Mouse (Mus musculus): ENCODE data around the gene Adgre5. TPM values are rescaled to one million over a fixed set of nuclear protein-coding genes. Genes with fewer than 3 reads are reported as not detected.

Gene Adgre5
- polyA plus RNA-seq, 1 experiment, result 114 TPM

DNA sequence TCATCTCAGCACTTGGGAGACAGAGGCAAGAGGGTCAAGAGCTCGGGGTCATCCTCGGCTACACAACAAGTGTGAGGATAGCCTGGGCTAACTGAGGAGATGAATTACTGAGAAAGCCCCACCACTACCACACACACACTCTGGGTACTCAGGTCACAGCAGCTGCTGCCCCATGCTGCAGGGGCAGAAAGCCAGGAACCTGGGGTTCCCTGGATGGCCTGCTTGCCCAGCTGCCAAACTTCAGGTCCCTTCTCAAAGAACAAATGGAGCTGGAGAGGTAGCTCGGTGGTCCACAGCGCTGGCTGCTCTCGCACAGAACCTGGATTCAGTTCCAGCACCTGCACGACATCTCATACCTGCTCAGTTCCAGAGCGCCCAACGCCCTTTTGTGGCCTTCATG is 23.0 kb upstream of the Adgre5 start:
- H3K4me3 ChIP-seq (ENCODE audit: insufficient read depth, poor library complexity, severe bottlenecking), result no peak overlapping the region
- no peak for TF ChIP-seq USF1 (IDR thresholded peaks at IDR 0.05; ENCODE audit: low read depth)
- H3ac ChIP-seq (ENCODE audit: control insufficient read depth, insufficient read length, low read depth), result no peak overlapping the region
- no peaks in the 10 kb centered on the region for H3K79me3 ChIP-seq (ENCODE audit: low read depth)
- H3K79me2 ChIP-seq (ENCODE audit: control insufficient read depth, insufficient read depth), result no peaks in the 10 kb centered on the region
- no peaks in the 10 kb centered on the region for H3K36me3 ChIP-seq (ENCODE audit: control insufficient read depth, insufficient read depth)
- peaks cover 5% of the 10 kb centered on the region for H3K27me3 ChIP-seq (ENCODE audit: control insufficient read depth, insufficient read depth, insufficient read length)

DNA sequence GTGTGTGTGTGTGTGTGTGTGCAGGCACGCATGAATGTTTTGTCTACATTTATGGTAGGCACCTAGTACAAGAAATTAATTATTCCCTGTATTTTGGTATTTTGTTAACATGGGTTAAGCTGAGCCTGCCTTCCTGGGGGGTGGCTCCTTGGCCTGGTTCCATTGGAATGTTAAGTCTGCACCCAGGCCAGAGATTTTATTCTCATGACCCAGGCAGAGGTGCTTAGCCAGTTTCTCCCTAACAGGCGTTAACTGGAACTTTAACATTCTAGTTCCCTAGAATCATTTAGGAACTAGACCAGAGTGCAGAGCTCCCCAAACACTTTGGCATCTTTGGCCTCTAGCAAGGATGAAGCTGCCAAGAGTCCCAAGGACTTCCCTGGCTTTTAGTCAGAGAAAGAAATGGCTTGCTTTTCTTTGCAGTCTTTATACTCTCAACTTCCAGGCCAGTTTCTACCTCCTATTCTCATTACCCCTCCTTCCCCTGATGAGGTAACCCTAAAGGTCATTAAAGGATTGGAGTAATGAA is 18.2 kb upstream of the Adgre5 start:
- no peaks in the 10 kb centered on the region for H3K79me2 ChIP-seq (ENCODE audit: control insufficient read depth, insufficient read depth)
- H3ac ChIP-seq (ENCODE audit: control insufficient read depth, insufficient read length, low read depth), result no peak overlapping the region
- peaks cover 5% of the 10 kb centered on the region for H3K27me3 ChIP-seq (ENCODE audit: control insufficient read depth, insufficient read depth, insufficient read length)
- H3K4me3 ChIP-seq (ENCODE audit: insufficient read depth, poor library complexity, severe bottlenecking), result no peak overlapping the region
- no peaks in the 10 kb centered on the region for H3K36me3 ChIP-seq (ENCODE audit: control insufficient read depth, insufficient read depth)
- TF ChIP-seq CTCF (IDR thresholded peaks at IDR 0.05; ENCODE audit: control insufficient read depth, insufficient read depth, insufficient read length) (no peak), CEBPB (IDR thresholded peaks at IDR 0.05; ENCODE audit: low read depth) (no peak), MYOD1 (IDR thresholded peaks at IDR 0.05; ENCODE audit: control insufficient read depth, insufficient read length, low read depth) (no peak), FOSL1 (IDR thresholded peaks at IDR 0.05; ENCODE audit: insufficient read depth, low read length, poor library complexity, severe bottlenecking) (no peak), MYOG (IDR thresholded peaks at IDR 0.05; ENCODE audit: control insufficient read depth, extremely low read depth, insufficient read length) (no peak), MAX (IDR thresholded peaks at IDR 0.05) (no peak), USF1 (IDR thresholded peaks at IDR 0.05; ENCODE audit: low read depth) (no peak)
- no peaks in the 10 kb centered on the region for H3K79me3 ChIP-seq (ENCODE audit: low read depth)

DNA sequence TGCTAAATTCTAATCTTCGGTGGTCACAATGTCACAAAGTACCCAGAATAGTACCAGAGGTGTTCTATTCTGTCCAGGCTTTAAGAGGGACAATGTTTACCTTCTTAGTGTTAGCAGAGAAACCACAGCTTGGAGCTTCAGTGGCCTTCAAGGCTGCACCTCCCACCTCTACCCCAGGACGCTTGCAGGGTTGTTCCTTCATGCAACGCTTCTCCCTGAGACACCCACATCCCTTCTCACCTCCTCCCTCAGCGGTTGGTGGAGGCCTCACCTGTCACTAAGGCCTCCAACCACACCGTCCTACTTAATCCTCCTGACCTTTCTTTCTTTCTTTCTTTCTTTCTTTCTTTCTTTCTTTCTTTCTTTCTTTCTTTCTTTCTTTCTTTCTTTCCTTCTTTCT is 17.2 kb upstream of the Adgre5 start:
- Histone ChIP-seq H3K27me3 (ENCODE audit: control insufficient read depth, insufficient read depth, insufficient read length) (peaks cover 5% of the 10 kb centered on the region), H3K79me3 (ENCODE audit: low read depth) (no peaks in the 10 kb centered on the region), H3ac (ENCODE audit: control insufficient read depth, insufficient read length, low read depth) (no peak overlapping the region), H3K36me3 (ENCODE audit: control insufficient read depth, insufficient read depth) (no peaks in the 10 kb centered on the region), H3K79me2 (ENCODE audit: control insufficient read depth, insufficient read depth) (no peaks in the 10 kb centered on the region), H3K4me3 (ENCODE audit: insufficient read depth, poor library complexity, severe bottlenecking) (no peak overlapping the region)
- TF ChIP-seq USF1 (IDR thresholded peaks at IDR 0.05; ENCODE audit: low read depth) (no peak), MYOG (IDR thresholded peaks at IDR 0.05; ENCODE audit: control insufficient read depth, extremely low read depth, insufficient read length) (no peak), CTCF (IDR thresholded peaks at IDR 0.05; ENCODE audit: control insufficient read depth, insufficient read depth, insufficient read length) (no peak), MAX (IDR thresholded peaks at IDR 0.05) (no peak), MYOD1 (IDR thresholded peaks at IDR 0.05; ENCODE audit: control insufficient read depth, insufficient read length, low read depth) (no peak), CEBPB (IDR thresholded peaks at IDR 0.05; ENCODE audit: low read depth) (no peak), FOSL1 (IDR thresholded peaks at IDR 0.05; ENCODE audit: insufficient read depth, low read length, poor library complexity, severe bottlenecking) (no peak)

DNA sequence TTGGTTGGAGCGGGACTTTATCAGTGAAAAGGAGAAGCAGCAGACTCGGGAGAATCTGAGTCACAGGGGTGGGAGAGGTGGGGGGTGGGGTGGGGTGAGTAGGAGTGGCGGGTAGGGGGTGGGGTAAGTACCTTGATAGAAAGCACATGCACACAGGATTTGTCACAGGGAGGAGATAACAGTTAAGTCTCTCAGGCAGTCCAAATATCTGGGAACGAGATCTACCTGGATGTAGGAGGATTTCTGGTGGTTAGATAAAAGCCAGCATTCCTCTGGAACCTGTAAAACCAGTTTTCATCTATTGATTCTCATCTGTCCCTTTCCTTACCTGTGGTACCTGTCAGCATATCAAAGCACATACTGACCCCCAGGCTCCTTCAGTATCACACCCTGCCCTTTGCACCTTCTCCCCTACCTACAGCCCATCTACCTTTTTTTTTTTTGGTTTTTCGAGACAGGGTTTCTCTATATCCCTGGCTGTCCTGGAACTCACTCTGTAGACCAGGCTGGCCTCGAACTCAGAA is 16.0 kb upstream of the Adgre5 start:
- Histone ChIP-seq H3ac (ENCODE audit: control insufficient read depth, insufficient read length, low read depth) (no peak overlapping the region), H3K79me3 (ENCODE audit: low read depth) (no peaks in the 10 kb centered on the region)
- TF ChIP-seq MYOG (IDR thresholded peaks at IDR 0.05; ENCODE audit: control insufficient read depth, extremely low read depth, insufficient read length) (no peak), USF1 (IDR thresholded peaks at IDR 0.05; ENCODE audit: low read depth) (no peak), MAX (IDR thresholded peaks at IDR 0.05) (no peak), CEBPB (IDR thresholded peaks at IDR 0.05; ENCODE audit: low read depth) (no peak), MYOD1 (IDR thresholded peaks at IDR 0.05; ENCODE audit: control insufficient read depth, insufficient read length, low read depth) (no peak), CTCF (IDR thresholded peaks at IDR 0.05; ENCODE audit: control insufficient read depth, insufficient read depth, insufficient read length) (no peak), FOSL1 (IDR thresholded peaks at IDR 0.05; ENCODE audit: insufficient read depth, low read length, poor library complexity, severe bottlenecking) (no peak)

DNA sequence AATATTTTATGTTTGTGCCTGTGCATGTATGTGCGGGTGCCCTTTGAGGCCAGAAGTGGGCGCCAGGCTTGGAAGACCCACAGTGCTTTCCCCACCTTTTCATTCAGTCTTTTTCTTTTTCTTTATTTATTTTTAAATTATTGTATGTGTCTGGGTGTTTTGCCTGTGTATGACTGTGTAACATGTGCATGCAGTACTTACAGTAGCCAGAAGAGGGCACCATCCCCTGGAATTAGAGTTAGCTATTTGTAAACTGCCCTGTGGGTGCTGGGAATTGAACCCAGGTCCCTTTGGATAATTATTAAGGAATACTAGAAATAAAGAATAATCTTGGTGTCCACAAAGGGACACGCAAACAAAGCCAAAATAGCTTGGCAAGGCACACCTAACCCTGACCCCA is 15.1 kb upstream of the Adgre5 start:
- H3K36me3 ChIP-seq (ENCODE audit: control insufficient read depth, insufficient read depth), result no peaks in the 10 kb centered on the region

More for the DNA sequence above, 16.0 kb upstream of the Adgre5 start:
- Histone ChIP-seq H3K36me3 (ENCODE audit: control insufficient read depth, insufficient read depth) (no peaks in the 10 kb centered on the region), H3K27me3 (ENCODE audit: control insufficient read depth, insufficient read depth, insufficient read length) (peaks cover 3% of the 10 kb centered on the region), H3K79me2 (ENCODE audit: control insufficient read depth, insufficient read depth) (no peaks in the 10 kb centered on the region), H3K4me3 (ENCODE audit: insufficient read depth, poor library complexity, severe bottlenecking) (no peak overlapping the region)

DNA sequence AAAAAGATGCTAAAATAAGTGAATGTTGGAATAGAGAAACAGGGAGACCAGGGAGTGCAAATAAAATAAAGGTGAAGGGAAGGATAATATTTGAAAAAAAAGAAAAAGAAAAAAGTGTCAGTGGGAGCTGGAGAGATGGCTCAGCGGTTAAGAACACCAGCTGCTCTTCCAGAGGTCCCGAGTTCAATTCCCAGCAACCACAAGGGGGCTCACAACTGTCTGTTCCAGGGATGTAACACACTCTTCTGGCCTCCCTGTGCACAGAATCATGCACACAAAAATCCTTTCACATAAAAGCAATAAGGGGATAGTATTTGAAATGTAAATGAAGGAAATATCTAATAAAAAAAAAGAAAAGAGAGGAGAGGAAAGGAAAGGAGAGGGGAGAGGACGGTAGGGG is 13.0 kb upstream of the Adgre5 start:
- no peaks in the 10 kb centered on the region for H3K36me3 ChIP-seq (ENCODE audit: control insufficient read depth, insufficient read depth)
- H3K4me3 ChIP-seq (ENCODE audit: insufficient read depth, poor library complexity, severe bottlenecking), result no peak overlapping the region
- no peak overlapping the region for H3ac ChIP-seq (ENCODE audit: control insufficient read depth, insufficient read length, low read depth)
- no peaks in the 10 kb centered on the region for H3K79me2 ChIP-seq (ENCODE audit: control insufficient read depth, insufficient read depth)
- H3K27me3 ChIP-seq (ENCODE audit: control insufficient read depth, insufficient read depth, insufficient read length), result no peaks in the 10 kb centered on the region
- TF ChIP-seq USF1 (IDR thresholded peaks at IDR 0.05; ENCODE audit: low read depth), result no peak
- no peaks in the 10 kb centered on the region for H3K79me3 ChIP-seq (ENCODE audit: low read depth)

More for the DNA sequence above, 15.1 kb upstream of the Adgre5 start:
- TF ChIP-seq MYOG (IDR thresholded peaks at IDR 0.05; ENCODE audit: control insufficient read depth, extremely low read depth, insufficient read length) (no peak), CTCF (IDR thresholded peaks at IDR 0.05; ENCODE audit: control insufficient read depth, insufficient read depth, insufficient read length) (no peak), MYOD1 (IDR thresholded peaks at IDR 0.05; ENCODE audit: control insufficient read depth, insufficient read length, low read depth) (no peak), USF1 (IDR thresholded peaks at IDR 0.05; ENCODE audit: low read depth) (no peak), FOSL1 (IDR thresholded peaks at IDR 0.05; ENCODE audit: insufficient read depth, low read length, poor library complexity, severe bottlenecking) (no peak)
- no peaks in the 10 kb centered on the region for H3K79me3 ChIP-seq (ENCODE audit: low read depth)
- no peak overlapping the region for H3ac ChIP-seq (ENCODE audit: control insufficient read depth, insufficient read length, low read depth)
- no peaks in the 10 kb centered on the region for H3K79me2 ChIP-seq (ENCODE audit: control insufficient read depth, insufficient read depth)
- H3K27me3 ChIP-seq (ENCODE audit: control insufficient read depth, insufficient read depth, insufficient read length), result no peaks in the 10 kb centered on the region
- no peak overlapping the region for H3K4me3 ChIP-seq (ENCODE audit: insufficient read depth, poor library complexity, severe bottlenecking)

Data from C2C12 (cell line).